Mouse (Mus musculus): Measurements from ENCODE around the gene Sgip1. TPM values are rescaled to one million over a fixed set of nuclear protein-coding genes. Genes with fewer than 3 reads are reported as not detected.

Gene Sgip1
- polyA plus RNA-seq, 1 experiment from 2014 or later: 13.0 TPM

- Histone ChIP-seq H3K4me2 (ENCODE audit: low read length) (no peak overlapping the region), H3K9me3 (ENCODE audit: control insufficient read depth, low read length) (no peaks in the 10 kb centered on the region), H3K27ac (ENCODE audit: low read depth) (0 out of 2 replicates have a peak overlapping the region, but pooled peaks have one; percentile 9), H3K4me3 (ENCODE audit: low read depth, low read length) (no peak overlapping the region), H3K4me1 (replicated peaks; ENCODE audit: control insufficient read depth, insufficient read depth, low read length) (peaks cover 11% of the 10 kb centered on the region), H3K27me3 (replicated peaks; ENCODE audit: control insufficient read depth, insufficient read depth, low read length) (no peaks in the 10 kb centered on the region), H3K36me3 (ENCODE audit: control insufficient read depth, insufficient read depth, low read length) (no peaks in the 10 kb centered on the region), H3K9ac (ENCODE audit: low read length) (no peak overlapping the region)
- no peak for ATAC-seq (replicated peaks; ENCODE audit: low FRiP score, low TSS enrichment, low read depth)
- peak; percentile 52 for DNase-seq (ENCODE audit: low spot score)
- WGBS: 30% methylated on average over 8 of the region's 8 CpGs
Measured at GRCm38 (mm10) chr4:102792100-102792790, 51.1 kb downstream of the Sgip1 start.

GRCm38 (mm10) chr4:102801471-102801870, 60.4 kb downstream of the Sgip1 start:
- no peaks in the 10 kb centered on the region for H3K4me1 ChIP-seq (replicated peaks; ENCODE audit: control insufficient read depth, insufficient read depth, low read length)
- H3K9ac ChIP-seq (ENCODE audit: low read length): no peak overlapping the region
- no peaks in the 10 kb centered on the region for H3K27me3 ChIP-seq (replicated peaks; ENCODE audit: control insufficient read depth, insufficient read depth, low read length)
- no peak overlapping the region for H3K4me2 ChIP-seq (ENCODE audit: low read length)
- DNase-seq (ENCODE audit: low spot score) (no peak), ATAC-seq (replicated peaks; ENCODE audit: low FRiP score, low TSS enrichment, low read depth) (no peak)
- H3K36me3 ChIP-seq (ENCODE audit: control insufficient read depth, insufficient read depth, low read length): no peaks in the 10 kb centered on the region
- no peak overlapping the region for H3K4me3 ChIP-seq (ENCODE audit: low read depth, low read length)
- H3K9me3 ChIP-seq (ENCODE audit: control insufficient read depth, low read length): no peaks in the 10 kb centered on the region
- WGBS: 45% methylated on average over 1 of the region's 1 CpGs
- H3K27ac ChIP-seq (ENCODE audit: low read depth): no peak overlapping the region

- ATAC-seq (replicated peaks; ENCODE audit: low FRiP score, low TSS enrichment, low read depth) (no peak), DNase-seq (ENCODE audit: low spot score) (no peak)
- H3K4me2 ChIP-seq (ENCODE audit: low read length): no peak overlapping the region
- no peak overlapping the region for H3K4me3 ChIP-seq (ENCODE audit: low read depth, low read length)
- no peaks in the 10 kb centered on the region for H3K36me3 ChIP-seq (ENCODE audit: control insufficient read depth, insufficient read depth, low read length)
- no peak overlapping the region for H3K27ac ChIP-seq (ENCODE audit: low read depth)
- H3K9ac ChIP-seq (ENCODE audit: low read length): no peak overlapping the region
- H3K4me1 ChIP-seq (replicated peaks; ENCODE audit: control insufficient read depth, insufficient read depth, low read length): no peaks in the 10 kb centered on the region
- H3K9me3 ChIP-seq (ENCODE audit: control insufficient read depth, low read length): no peaks in the 10 kb centered on the region
- no peaks in the 10 kb centered on the region for H3K27me3 ChIP-seq (replicated peaks; ENCODE audit: control insufficient read depth, insufficient read depth, low read length)
- 96% methylated on average over 4 of the region's 4 CpGs for WGBS
Measured at GRCm38 (mm10) chr4:102801936-102802335, 60.8 kb downstream of the Sgip1 start.

GRCm38 (mm10) chr4:102804611-102805010, 63.5 kb downstream of the Sgip1 start:
- 64% methylated on average over 5 of the region's 5 CpGs for WGBS
- ATAC-seq (replicated peaks; ENCODE audit: low FRiP score, low TSS enrichment, low read depth): no peak
- no peaks in the 10 kb centered on the region for H3K27me3 ChIP-seq (replicated peaks; ENCODE audit: control insufficient read depth, insufficient read depth, low read length)
- peak; percentile 43 for DNase-seq (ENCODE audit: low spot score)
- no peak overlapping the region for H3K27ac ChIP-seq (ENCODE audit: low read depth)
- H3K36me3 ChIP-seq (ENCODE audit: control insufficient read depth, insufficient read depth, low read length): no peaks in the 10 kb centered on the region
- no peak overlapping the region for H3K4me2 ChIP-seq (ENCODE audit: low read length)
- no peak overlapping the region for H3K9ac ChIP-seq (ENCODE audit: low read length)
- no peaks in the 10 kb centered on the region for H3K9me3 ChIP-seq (ENCODE audit: control insufficient read depth, low read length)
- no peak overlapping the region for H3K4me3 ChIP-seq (ENCODE audit: low read depth, low read length)
- no peaks in the 10 kb centered on the region for H3K4me1 ChIP-seq (replicated peaks; ENCODE audit: control insufficient read depth, insufficient read depth, low read length)

- H3K27me3 ChIP-seq (replicated peaks; ENCODE audit: control insufficient read depth, insufficient read depth, low read length): no peaks in the 10 kb centered on the region
- H3K9ac ChIP-seq (ENCODE audit: low read length): no peak overlapping the region
- peaks cover 10% of the 10 kb centered on the region for H3K4me1 ChIP-seq (replicated peaks; ENCODE audit: control insufficient read depth, insufficient read depth, low read length)
- no peak overlapping the region for H3K4me3 ChIP-seq (ENCODE audit: low read depth, low read length)
- no peak for ATAC-seq (replicated peaks; ENCODE audit: low FRiP score, low TSS enrichment, low read depth)
- 86% methylated on average over 3 of the region's 3 CpGs for WGBS
- H3K36me3 ChIP-seq (ENCODE audit: control insufficient read depth, insufficient read depth, low read length): no peaks in the 10 kb centered on the region
- no peak overlapping the region for H3K4me2 ChIP-seq (ENCODE audit: low read length)
- peak; percentile 36 for DNase-seq (ENCODE audit: low spot score)
- H3K27ac ChIP-seq (ENCODE audit: low read depth): no peak overlapping the region
- H3K9me3 ChIP-seq (ENCODE audit: control insufficient read depth, low read length): no peaks in the 10 kb centered on the region
Measured at GRCm38 (mm10) chr4:102806987-102807386, 65.9 kb downstream of the Sgip1 start.

- no peak overlapping the region for H3K4me3 ChIP-seq (ENCODE audit: low read depth, low read length)
- no peaks in the 10 kb centered on the region for H3K27me3 ChIP-seq (replicated peaks; ENCODE audit: control insufficient read depth, insufficient read depth, low read length)
- ATAC-seq (replicated peaks; ENCODE audit: low FRiP score, low TSS enrichment, low read depth) (no peak), DNase-seq (ENCODE audit: low spot score) (peak; percentile 24)
- H3K9ac ChIP-seq (ENCODE audit: low read length): no peak overlapping the region
- peaks cover 18% of the 10 kb centered on the region for H3K4me1 ChIP-seq (replicated peaks; ENCODE audit: control insufficient read depth, insufficient read depth, low read length)
- H3K27ac ChIP-seq (ENCODE audit: low read depth): no peak overlapping the region
- H3K36me3 ChIP-seq (ENCODE audit: control insufficient read depth, insufficient read depth, low read length): no peaks in the 10 kb centered on the region
- no peaks in the 10 kb centered on the region for H3K9me3 ChIP-seq (ENCODE audit: control insufficient read depth, low read length)
- H3K4me2 ChIP-seq (ENCODE audit: low read length): no peak overlapping the region
Measured at GRCm38 (mm10) chr4:102808258-102808657, 67.2 kb downstream of the Sgip1 start.

GRCm38 (mm10) chr4:102809296-102809695, 68.2 kb downstream of the Sgip1 start:
- peaks cover 18% of the 10 kb centered on the region for H3K4me1 ChIP-seq (replicated peaks; ENCODE audit: control insufficient read depth, insufficient read depth, low read length)
- no peak for ATAC-seq (replicated peaks; ENCODE audit: low FRiP score, low TSS enrichment, low read depth)
- H3K36me3 ChIP-seq (ENCODE audit: control insufficient read depth, insufficient read depth, low read length): no peaks in the 10 kb centered on the region
- DNase-seq (ENCODE audit: low spot score): peak; percentile 34
- no peaks in the 10 kb centered on the region for H3K27me3 ChIP-seq (replicated peaks; ENCODE audit: control insufficient read depth, insufficient read depth, low read length)
- no peak overlapping the region for H3K27ac ChIP-seq (ENCODE audit: low read depth)
- no peak overlapping the region for H3K9ac ChIP-seq (ENCODE audit: low read length)
- WGBS: 75% methylated on average over 4 of the region's 4 CpGs
- no peak overlapping the region for H3K4me3 ChIP-seq (ENCODE audit: low read depth, low read length)
- no peak overlapping the region for H3K4me2 ChIP-seq (ENCODE audit: low read length)
- H3K9me3 ChIP-seq (ENCODE audit: control insufficient read depth, low read length): no peaks in the 10 kb centered on the region

- Histone ChIP-seq H3K4me3 (ENCODE audit: low read depth, low read length) (no peak overlapping the region), H3K27me3 (replicated peaks; ENCODE audit: control insufficient read depth, insufficient read depth, low read length) (no peaks in the 10 kb centered on the region), H3K4me1 (replicated peaks; ENCODE audit: control insufficient read depth, insufficient read depth, low read length) (peaks cover 18% of the 10 kb centered on the region), H3K27ac (ENCODE audit: low read depth) (no peak overlapping the region), H3K4me2 (ENCODE audit: low read length) (no peak overlapping the region), H3K9me3 (ENCODE audit: control insufficient read depth, low read length) (no peaks in the 10 kb centered on the region), H3K9ac (ENCODE audit: low read length) (no peak overlapping the region), H3K36me3 (ENCODE audit: control insufficient read depth, insufficient read depth, low read length) (no peaks in the 10 kb centered on the region)
- DNase-seq (ENCODE audit: low spot score) (peak; percentile 43), ATAC-seq (replicated peaks; ENCODE audit: low FRiP score, low TSS enrichment, low read depth) (no peak)
- WGBS: 85% methylated on average over 1 of the region's 1 CpGs
Measured at GRCm38 (mm10) chr4:102810277-102810676, 69.2 kb downstream of the Sgip1 start.
